Mouse (Mus musculus): ENCODE data around the gene Tiprl.

The Tiprl gene

DNA sequence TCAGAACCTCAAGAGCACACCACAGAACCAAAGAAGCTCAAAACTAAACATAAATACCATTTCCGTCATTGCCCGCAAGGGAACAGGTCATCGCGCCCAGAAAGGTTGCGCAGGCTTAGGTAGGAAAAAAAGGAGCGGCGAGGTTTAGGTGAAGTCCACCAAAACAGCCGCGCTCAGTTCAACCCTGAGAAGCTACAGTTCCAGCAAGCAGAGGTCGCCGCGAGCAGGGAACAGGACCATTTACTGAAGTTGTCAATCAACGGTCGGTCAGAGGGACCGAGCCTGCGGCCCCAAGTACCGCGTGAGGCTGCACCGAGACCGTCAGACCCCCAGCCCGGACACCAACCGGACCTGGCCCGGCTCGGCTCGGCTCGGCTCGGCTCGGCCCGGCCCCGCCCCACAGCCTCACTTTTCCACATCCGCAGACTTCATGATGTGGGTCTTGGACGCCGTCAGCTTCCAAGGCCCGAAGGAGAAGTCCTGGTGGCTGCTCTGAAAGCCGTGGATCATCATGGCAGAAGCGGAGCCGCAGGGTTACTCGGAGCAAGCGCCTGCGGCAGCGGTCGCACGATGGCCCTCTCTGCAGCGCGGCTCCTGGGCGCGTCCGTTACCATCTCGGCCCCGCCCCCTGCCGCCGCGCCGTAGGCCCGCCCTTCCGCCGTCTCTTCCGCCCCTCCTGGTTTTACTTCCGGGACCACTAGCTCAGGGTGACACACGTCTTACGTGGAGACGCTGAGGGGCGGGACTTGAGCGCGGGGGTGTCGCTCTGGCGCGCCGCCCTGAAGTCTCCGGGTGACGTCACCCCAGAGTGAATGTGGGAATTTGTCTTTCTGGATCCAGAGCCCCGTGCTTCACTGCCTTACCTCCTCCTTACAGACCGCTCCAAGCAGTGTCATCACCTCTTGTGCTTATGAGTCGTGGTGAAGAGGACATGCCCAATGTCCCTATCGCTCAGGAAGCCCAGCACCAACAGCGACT, at the start of gene Tiprl:
Gene Tiprl (minus strand): TSS at position 676 of the 978 bp plus-strand sequence.
- DNase-seq (ENCODE audit: low spot score), result peak; percentile 98

DNA sequence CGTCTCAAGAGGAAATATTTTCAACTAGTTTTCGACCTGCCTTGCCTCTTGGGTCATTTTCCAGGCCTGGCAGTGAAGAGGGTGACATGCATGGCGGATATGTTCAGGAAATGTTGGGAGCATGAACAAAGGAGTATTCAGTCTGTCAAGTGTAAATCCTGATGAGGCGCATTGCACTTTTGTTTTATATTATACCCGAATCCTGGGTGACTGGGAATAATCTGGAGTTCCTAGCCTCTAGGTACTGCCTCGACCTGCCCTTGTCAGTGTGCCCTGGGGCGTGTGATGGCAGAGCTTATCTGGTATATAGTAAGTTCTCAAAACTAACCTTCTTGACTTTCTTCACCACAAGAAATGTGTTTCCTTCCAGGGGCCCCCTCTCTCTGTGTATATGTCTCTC, 47.3 kb upstream of the Tiprl start:
- no peak for DNase-seq (ENCODE audit: low spot score)

DNA sequence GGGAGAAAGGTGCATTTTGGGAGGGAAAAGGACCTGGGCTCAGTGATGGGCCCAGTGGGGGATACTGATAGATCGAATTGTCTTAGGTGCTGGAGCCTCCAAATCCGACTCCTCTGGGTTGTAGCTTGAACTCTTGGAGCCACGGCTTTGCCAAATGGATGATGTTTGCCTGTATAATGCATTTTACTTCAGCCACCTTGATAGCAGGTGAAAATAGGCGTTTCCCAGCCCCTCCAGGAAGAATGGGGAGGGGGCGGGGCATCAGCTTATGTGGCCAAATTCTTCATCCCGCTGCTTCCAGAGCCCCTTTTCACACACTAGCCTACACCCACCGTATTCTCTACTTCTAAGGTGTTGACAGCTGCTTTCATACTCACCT, 46.2 kb upstream of the Tiprl start:
- no peak for DNase-seq (ENCODE audit: low spot score)

DNA sequence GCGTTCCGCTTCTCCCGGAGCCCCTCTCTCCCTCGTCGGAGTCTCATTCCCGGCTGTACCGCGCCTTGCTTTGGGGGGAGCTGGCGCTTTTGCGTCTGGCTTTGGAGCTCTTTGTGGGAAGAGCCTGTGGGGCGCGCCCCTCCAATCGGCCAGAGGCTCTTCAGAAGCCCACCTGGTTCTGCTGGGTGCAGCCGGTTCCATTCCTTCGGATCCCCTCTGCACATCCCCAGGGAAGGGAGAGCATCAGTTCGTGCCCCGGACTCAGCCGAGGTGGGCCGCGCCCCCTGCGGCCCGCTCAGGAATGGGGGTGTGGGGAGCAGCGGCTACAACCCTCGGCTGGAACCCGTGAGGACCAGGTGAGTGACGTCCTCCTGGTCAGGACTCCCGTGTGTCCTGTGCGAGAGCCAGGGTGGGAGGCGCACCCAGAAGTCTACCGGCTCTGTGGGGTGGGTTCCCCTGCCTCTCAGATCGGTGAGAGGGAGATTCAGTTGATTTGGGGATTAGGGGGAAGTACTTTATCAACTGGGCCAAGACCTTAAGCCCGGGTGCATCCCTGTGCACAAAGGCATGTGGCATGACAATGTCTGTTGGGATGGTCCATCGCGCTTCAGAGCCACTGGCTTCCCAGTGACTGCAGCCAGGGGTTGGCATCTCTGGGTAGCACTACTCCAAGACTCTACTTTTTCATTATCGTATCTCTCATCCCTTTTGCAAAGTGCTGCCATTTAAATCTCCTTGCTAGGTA, 45.6 kb upstream of the Tiprl start:
- DNase-seq (ENCODE audit: low spot score), result no peak

DNA sequence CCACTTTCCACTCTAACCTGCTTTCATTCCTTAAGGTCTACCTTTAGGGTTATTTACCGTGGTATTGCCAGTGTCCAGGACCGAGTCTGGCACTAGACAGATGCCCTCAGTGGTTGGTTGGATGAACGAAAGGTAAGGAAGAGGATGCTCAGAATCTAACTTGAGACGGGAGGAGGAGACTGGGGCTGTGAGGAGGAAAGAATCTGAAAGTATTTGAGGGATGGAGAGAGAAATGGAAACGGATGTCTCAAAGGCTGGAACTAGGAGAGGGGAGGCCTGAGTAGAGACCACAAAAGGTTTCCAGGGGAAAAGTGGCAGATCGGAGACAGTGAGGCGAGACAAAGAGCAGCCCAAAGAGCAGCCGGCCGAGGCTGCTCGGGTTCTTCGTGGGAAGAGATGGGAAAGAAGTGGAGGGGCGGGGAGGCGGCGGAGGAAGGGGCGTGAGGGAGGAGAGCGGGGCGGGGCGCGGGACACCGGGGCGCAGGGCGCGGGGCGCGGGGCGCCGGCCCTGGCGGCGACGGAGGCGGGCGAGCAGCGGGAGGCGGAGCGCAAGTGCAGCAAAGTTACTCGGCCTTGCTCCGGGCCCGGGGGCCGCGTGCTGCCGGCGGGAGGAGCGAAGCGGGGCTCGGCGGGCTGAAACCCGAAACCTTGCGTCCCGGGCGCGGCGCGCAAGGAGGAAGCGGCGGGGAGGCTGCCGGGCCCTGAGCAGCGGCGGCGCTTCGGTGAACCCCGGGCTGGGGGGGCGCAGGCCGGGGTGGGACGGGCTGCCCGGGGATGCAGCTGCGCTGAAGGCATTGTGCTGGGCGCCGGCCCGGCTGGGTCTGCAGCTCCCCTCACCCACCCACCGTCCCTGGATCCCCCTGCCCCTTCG, 44.8 kb upstream of the Tiprl start:
- no peak for DNase-seq (ENCODE audit: low spot score)

DNA sequence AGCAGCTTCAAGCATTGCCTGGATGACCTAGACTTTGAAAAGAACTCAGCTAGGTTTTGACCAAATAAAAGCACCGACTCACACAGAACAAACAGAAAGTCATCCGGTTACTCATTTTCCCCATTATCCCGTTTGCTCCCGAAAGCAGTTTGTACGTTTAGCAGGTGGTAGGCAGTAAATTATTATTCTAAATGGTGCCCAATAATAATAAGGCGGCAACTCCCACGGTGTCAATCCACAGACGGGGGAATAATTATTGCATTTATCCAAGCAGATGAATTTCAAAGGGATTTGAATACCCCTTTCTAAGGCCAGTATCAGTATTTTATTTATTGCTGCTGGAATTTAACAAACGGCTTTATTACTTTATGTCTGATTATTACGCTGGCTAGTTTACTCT, 43.9 kb upstream of the Tiprl start:
- no peak for DNase-seq (ENCODE audit: low spot score)

DNA sequence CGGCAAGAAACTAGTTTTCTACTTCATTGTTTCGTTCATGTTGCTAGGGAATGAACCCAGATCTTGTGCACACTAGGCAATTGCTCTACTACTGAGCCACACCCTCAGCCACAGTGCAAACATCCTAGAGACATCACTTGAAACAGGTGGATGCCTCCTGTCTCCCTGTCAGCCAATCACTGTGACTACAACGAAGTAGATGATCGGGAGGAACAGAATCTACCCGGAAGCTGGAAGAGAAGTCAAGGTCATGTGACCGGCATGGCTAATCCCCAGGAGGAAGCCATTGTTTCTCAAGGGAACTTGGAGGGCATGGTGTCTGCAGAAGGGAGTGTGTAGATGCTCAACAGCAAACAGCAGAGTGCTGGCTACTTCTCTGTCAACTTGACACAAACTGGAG, 38.1 kb upstream of the Tiprl start:
- DNase-seq (ENCODE audit: low spot score), result no peak

DNA sequence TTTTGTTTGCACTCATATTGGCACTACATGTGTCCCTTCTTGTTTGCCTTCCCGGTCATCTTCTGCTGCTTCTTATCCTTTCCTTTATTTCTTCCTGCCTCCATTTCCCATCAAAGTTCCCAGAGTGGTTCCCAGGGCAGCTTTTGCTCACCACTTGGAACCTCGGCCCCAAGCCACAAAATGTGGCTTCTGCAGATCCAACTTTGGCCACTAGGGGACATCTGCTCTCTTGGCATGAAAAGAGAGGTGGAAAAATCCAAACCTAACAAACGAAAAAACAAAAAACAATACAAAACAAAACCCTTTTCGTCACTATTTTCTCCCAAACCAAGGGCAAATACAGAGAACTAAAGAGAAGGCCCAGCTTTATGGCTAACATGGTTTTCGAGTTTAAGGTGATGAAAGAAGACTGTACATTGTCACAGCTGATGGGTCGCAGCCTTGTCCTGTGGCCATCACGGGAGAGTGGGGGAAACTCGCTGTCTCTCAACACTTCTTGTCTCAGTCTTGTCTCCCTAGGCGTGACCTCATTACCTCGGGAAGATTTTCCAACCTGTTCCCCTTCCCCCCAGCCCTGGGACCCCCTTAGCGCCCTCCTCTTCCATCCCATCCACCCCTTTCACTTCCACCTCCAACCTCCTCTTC, 15.4 kb upstream of the Tiprl start:
- peak; percentile 36 for DNase-seq (ENCODE audit: low spot score)

DNA sequence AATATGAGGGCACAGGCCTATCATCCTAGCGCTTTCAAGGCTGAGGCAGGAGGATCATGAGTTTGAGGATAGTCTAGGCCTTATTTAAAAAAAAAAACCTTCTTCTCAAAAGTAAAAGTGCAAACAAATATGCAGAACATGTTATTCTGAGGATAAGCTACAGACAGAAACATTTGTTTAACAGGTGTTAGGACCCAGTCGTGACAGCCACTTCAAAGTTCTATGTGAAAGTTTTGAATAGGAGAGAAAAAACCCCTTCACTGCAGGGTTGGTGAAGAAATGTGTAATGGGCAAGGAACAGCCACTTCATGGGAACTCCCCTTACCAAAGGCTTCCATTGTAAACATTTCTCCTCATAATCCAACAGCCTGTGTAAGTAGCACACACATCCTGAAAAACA, 13.8 kb upstream of the Tiprl start:
- no peak for DNase-seq (ENCODE audit: low spot score)

DNA sequence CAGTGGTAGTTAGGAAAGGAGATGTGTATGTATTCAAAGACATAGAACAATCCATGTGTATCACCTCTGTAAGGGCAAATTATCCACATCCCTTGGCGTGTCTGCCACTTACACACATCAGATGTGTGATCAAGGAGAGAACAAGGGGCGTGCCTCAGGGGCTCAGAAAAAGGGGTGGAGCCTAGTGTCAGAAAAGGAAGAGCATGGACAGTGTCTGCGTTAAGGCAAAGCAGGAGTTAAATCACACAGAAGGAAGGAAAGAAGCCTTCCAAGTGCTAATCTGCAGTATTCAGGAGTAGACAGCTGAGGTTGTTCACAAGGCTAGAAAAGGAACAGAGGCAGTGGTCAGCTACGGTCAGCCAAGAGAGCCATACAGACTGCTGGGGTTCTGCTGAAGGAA, 12.0 kb upstream of the Tiprl start:
- DNase-seq (ENCODE audit: low spot score), result no peak

DNA sequence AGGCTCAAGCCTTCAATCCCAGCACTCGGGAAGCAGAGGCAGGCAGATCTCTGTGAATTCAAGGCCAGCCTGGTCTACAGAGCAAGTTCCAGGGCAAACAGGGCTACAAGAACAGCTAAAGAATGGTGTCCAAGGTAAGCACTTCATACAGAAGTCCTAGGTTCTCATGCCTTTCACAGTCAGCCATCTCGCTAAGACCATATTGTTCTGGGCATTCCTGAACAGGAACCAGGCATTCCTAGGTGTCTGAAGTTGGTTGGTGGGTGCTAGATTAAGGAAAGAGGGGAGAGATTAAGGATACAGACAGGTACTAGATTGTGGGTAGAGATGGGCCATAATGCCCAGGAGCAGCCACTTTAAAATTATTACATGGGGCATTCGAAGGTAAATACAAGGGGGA, 11.0 kb upstream of the Tiprl start:
- no peak for DNase-seq (ENCODE audit: low spot score)

DNA sequence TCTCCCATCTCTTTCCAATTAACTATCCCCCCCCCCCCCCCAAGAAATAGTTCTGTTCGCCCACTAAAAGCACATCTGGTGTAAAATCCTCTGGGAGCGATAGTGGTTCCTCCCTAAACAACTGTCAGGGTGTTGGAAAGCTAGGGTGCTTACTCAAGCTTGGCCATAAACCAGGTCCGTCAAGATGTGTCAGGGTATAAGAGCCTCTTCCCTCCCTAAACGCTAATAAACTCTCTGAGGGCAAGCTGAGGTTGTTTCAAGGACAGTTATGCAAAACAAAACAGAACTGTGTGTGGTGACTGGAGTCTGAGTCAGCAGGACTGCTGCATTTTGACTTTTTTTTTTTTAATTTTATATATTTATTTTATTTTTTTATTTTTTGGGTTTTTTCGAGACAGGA, 10.3 kb upstream of the Tiprl start:
- no peak for DNase-seq (ENCODE audit: low spot score)

DNA sequence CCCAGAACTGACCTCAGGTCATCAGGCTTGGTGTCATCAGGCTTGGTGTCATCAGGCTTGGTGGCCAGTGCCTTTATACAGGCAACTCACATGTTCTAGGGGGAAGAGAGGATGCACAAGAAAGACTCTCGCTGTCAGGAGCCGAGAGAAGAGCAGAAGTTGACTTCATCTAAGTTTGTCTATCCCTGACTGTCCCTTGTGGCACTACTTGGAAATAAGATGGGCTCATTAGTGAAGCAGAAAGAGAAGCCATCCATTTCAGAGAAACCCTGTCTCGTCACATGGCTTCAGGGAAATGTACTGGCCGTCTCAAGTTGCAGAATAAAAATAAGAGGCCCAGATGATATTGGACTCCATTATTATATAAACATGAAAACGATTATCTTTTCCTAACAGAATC, 9.8 kb upstream of the Tiprl start:
- DNase-seq (ENCODE audit: low spot score), result no peak

DNA sequence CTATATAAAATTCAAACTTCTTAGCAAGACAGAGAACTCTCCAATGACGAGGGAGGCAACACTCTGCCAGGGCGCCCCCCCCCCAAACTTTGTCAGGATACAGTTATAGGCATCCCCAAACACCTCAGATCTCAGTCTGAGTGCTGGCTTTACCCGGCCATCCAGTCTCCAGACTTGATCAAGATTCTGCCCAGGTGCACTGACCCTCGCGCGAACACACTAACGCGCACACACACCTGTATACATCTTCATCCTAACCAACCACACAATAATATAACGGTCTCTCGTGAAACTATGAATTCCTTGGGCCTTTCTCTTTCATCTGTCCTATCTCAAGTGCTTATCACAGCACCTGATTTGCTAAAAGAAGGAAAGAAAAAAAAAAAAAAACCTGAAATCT, 950 bp downstream of the Tiprl start:
- DNase-seq (ENCODE audit: low spot score), result no peak

DNA sequence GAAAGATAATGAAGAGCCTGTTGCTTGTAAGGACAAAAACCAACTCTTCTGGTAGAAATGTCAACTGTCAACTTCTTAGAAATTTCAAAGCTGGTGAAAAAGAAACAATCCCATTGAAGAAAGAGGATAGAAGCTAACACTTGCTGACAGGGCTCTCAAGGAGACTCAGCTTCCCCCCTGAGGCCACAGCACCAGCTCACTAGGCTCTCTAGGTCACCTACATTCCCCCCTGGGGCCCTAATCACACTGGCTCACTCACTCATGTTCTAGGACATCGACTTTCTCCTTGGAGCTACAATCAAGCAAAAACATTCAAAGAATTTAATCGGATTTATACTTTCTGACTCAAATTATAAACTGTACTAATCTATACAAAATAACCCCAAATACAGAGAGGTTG, 3.0 kb downstream of the Tiprl start:
- DNase-seq (ENCODE audit: low spot score), result no peak

DNA sequence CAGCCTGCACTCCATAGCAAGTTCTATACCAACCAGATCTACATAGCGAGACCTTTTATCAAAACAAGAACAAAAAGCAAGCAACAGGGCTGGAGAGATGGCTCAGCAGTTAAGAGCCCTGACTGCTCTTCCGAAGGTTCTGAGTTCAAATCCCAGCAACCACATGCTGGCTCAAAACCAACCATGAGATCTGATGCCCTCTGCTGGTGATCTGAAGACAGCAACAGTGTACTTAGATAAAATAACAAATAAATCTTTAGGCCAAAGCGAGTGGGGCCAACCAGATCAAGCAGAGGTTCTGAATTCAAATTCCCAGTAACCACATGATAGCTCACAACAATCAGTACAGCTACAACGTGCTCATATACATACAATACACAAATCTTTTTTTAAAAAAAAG, 6.1 kb downstream of the Tiprl start:
- DNase-seq (ENCODE audit: low spot score), result no peak

DNA sequence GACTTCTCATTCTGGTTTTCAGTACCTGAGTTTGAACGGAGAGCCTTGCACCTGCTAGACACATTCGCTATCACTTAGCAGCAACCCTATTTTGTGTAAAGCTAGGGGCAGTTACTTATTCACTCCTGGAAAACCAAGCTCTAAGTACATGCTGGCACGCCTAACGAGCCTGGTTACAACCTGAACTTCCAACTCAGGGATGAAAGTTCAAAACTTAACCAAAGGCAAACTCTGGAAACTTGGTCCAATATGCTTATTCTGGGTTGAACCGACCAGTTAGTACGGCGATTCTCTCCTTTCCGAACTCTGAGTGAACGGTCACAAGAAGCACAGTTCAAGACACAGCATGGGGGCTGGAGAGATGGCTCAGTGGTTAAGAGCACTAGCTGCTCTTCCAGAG, 7.2 kb downstream of the Tiprl start:
- DNase-seq (ENCODE audit: low spot score), result no peak

DNA sequence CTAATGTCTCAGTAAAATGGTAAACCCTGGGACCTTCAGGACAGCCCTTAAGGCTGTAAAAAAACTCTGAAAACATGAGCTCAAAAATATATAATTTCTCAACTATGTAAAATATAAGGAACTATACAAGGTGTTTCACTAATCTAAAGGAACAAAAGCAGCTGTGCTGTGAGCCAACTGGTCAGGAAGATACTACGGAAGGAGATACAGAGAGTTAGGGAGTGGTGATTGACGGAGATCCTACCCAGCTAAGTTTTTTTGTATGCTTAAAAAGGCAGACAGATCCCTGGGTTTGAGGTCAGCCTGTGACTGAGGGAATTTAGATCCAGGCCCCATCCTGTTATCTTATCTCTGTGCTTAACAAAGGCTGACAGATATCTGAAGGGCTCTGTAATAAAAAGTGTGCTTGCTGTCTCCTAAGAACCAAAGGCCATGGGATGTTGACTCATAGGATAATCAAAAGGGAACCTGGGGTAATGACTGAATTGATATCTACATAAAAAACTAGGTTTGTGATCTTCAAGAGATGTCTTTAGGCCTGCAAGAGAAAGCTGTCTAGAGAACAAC, 19.7 kb downstream of the Tiprl start:
- no peak for DNase-seq (ENCODE audit: low spot score)

DNA sequence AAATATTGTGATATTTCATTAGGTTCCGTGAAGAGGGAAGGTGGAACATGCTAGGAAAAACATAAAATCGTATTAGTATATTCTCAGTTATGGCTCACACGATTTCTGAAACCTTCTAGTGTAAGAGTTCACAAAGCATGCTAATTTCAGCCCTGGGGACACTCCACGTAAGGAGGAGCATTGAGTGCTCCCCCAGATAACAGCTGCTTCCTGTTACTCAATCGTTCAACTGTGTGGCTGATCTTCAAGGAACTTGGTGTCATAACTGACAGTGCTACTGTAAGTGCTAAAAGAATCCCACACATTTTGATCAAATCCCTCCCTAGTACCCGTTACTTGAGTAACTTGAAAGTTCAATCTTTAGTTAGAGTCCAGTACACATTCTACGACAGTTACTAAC, 21.0 kb downstream of the Tiprl start:
- DNase-seq (ENCODE audit: low spot score), result no peak

DNA sequence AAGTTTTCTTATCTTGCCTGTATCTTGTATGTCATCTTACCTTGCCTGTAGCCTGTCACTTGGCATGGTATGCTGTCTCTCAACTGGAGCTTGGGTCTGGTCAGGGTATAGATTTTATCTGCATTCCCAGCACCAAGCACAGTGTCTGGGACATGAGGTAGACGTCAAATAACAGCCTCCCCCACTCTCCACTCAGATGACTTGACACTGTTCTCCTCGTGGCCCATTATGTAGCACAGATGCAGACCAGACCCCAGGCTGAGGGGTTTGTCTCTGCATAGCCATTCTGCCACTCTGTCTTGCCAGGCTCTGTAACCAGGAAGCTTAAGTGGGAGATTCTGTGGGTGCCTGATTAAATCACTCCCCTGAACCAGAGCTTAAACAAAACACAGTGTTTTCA, 31.2 kb downstream of the Tiprl start:
- no peak for DNase-seq (ENCODE audit: low spot score)

DNA sequence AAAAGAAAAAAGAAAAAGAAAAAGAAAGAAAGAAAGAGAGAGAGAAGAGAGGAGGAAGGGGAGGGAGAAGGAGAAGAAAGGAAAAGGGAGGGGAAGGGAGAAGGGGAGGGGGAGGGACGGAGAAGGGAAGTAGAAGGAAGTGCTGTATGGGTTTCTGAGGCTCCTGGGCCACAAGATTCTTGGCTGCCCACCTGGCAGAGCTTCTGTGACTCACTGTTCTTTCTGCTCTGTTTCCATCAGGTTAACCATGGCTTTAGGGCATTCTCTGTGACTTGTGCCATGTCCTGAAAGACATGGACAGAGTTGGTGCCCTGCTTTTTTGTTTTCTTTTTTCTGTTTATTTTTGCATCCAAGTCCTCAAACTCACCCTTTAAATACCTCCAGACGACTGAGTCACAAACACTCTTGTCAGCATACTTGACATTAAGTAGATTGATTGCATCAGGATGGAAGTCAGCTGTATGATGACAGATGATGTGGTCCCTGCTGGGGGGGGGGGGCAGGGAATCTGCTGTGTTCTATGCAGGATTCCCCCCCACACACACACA, 33.2 kb downstream of the Tiprl start:
- no peak for DNase-seq (ENCODE audit: low spot score)

Data from layer of hippocampus, adult 11-12 months (tissue).